Mouse (Mus musculus) spleen, postnatal 36 days (tissue): Measurements from ENCODE around the gene Setd1a.
"Not testable (repeated sequence)": the region's sequence is repeated elsewhere in the genome, so short reads cannot be mapped to it uniquely, and the experiment has no call there.

Source experiments
- DNase-seq, 2 experiments: peaks; one replicate each; pipeline ENCODE4 v3.0.0; 2022; ENCODE audit warnings: low spot score in 2 of 2, mixed read lengths in 1 of 2

Setd1a gene

DNA sequence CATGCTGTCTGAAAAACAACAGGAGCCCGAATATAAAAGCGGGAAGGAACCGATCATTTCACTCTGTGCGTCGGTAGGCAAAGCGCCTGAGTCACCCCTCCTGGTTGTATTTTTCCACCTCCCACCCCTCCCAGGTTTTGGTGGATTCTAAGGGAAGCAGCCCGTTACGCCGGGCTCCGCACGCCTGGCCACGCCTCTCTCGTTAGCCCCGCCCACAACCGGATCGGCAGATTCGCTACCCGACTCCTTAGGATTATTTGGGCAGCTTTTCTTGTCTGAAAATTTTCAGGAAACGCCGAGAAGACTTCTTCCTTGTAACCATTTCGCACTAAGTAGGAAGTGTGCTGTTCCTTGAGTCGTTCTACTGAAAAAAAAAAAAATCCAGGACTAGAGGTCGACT lies at the start of gene Setd1a:
Gene Setd1a (plus strand): TSS at position 245 of the 400 bp plus-strand sequence.
- peak; percentile 67 to 79 for DNase-seq

DNA sequence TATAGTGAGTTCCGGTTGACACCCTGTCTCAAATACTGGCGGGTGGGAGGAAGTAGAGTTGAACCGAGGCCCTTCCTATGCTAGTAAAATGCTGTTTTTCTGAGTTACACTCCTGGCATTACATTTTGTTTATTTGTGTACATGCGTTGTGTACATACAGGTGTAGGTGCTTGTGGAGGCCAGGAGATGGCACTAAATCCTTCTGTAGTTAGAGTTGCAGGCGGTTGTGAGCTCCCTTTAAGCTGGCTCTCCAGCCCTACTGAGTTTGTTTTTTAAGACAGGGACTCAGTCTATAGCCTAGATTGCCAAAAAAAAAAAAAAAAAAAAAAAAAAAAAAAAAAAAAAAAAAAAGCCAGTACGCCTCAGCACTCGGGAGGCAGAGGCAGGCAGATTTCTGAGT lies 48.6 kb upstream of the Setd1a start:
- no peak for DNase-seq

DNA sequence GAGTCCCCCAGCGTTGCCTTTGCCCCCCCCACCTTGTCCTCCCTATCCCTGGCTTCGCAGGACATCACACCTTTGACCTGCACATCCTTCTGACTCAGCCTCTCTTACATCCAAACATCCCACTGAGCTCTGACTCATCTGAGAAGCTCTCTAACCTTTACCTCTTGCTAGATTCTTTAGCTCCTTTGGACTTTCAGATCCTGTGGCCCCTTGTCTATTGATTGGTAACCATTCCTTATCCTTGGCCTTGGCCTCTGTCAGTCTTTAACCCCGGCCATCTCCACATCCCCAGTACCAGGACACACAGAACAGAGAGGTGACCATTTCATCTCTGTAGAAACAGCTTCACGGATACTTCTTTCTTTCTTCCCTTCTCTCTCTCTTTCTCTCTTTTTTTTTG lies 46.3 kb upstream of the Setd1a start:
- no peak for DNase-seq

DNA sequence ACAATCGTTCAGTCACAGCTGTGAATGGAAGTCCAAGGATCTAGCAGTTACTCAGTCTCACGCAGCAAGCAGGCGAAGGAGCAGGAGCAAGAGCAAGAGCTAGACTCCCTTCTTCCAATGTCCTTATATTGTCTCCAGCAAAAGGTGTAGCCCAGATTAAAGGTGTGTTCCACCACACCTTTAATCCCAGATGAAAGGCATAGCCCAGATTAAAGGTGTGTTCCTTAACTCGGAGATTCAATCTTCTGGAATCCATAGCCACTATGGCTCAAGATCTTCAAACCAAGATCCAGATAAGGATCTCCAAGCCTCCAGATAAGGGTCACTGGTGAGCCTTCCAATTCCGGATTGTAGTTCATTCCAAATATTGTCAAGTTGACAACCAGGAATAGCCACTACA lies 44.4 kb upstream of the Setd1a start, which contains the start of gene Ctf2:
Gene Ctf2 (minus strand): TSS at position 101 of the 400 bp plus-strand sequence.
- DNase-seq: not testable (repeated sequence)

DNA sequence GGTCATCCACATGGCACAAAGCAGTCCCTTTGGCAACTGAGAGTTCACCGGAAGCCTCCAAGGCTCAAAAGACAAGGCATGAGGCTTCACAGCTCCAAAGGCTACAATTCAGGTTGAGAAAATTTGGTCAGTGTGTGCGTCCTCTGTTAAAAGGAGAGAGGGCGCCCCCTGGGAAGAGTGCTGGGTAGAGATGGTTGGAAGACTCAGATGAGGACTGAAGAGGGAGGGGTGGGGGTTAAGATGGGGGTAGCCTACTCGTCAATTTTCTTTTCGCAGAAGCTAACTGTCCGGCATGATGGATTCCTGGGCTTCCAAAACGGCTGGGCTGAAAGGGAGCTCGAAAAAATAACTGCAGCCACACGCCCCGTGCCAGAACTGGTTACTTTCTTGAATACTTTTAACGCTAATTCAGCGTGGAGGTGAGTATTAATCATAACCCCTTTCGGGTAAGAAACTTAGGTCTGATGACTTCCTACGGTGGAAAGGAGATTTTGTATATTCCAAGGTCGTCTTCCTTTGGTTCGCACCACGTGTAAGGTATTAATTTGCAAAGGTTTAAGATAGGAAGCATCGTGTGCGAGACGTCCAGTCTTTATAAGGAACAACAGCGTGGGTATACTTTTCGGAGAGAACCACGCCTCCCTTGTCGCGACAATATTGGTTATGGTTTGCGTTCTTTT lies 32.0 kb upstream of the Setd1a start, which contains the start of gene Fbxl19:
Gene Fbxl19 (plus strand): TSS at position 178 of the 680 bp plus-strand sequence.
- peak; percentile 58 to 73 for DNase-seq

DNA sequence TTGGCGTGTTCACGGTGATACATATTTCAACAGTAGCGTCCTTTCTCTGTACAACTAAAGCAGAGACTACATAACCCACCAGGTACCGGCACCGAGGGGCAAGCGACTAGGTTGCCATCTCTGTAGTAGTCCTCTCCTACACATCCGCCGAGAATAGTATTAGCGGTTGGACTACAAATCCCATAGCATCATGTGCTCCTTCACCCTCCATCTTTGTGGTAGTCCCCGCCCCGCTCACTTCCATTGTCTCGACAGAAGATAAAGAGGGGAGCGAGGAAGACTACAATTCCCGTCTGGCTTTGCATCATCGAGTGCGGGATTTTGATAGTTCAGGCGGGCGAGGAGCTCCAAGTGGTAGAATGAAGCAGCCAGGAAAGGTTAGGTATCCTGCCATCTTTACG lies 31.2 kb upstream of the Setd1a start:
- peak; percentile 91 to 94 for DNase-seq

DNA sequence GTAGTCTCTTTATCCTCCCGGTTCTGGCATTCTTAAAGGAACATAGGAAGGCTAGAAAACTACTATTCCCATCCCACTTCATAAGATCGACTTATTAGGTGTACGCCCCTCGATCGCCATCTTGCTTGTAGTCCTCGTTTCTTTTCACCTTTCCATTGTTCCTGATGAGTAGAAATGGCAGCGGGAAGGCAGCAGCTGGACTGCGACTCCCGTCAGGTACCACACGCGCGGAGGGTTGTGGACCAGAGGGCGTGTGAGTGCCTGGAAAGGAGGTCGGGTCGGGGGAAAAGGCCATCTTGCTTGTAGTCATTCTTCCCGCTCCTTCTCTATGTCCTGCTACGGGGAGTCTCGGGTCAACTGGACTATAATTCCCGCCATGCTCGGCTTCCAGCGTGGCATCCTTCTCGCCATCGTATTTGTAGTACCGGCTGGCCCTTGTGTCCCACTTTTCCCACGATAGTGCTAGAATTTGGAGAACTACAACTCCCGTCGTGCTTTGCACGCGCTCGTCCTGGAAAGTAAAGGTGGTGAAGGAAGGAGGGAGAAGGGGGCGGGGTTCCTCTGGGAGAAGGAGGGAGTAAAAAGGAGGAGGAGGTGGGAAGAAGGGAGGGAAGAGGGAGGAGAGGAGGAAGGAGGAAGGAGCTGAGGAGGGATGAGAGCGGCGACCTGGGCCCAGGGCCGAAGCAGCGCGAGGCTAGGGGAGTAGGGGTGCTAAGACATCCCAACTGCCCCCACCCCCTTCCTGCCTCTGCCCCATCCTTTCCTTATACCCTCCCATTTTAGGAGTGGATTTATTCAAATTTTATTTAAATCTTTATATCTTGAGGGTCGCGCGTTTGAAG lies 30.6 kb upstream of the Setd1a start:
- DNase-seq: peak; percentile 75 to 83

DNA sequence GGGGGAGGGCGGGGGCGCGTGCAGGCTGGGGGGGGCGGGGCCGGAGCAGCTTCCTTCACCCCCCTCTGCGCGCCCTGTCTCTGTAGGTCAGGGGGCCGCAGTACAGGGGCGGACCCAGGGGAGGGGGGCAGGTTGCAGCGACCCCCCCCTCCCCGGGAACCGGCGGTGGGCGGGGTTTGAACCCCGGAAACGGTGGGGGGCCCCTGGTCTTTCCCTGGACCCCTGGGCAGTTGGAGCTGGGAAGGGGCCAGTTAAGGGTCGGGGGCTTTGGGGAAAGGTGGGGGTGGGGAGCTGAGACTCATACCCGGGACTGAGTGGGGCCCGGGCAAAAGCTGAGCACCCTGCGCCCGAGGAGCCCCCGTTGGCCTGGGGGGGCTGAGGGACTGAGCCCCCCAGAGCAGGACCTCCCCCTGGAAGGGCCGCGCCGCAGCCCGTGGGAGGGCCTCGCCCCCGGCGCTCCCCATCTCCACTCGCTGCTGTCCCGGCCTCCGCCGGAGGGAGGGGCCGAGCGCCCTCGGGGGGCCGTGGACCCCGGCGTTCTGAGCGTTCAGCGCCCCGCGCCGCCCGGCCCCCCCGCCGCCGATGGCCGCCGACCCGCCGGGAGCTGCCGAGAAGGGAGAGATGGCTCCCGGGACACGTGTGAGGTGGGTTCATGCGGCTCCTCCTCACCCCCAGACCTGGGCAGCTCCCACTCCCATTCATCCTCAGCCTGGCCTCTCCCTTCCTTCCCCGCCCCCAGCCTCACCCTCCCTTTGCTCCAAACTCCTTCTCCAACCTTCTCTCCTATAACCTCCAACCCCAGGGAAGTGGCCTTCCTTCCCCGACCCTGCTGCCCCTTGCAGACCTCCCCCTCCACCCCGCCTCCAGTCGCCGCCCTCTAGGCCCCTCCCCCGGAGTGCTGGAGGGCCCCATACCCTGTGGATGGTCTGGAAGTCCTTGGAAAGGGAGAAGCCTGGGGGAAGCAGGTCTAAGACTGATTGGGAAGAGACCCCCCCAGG lies 29.7 kb upstream of the Setd1a start:
- peak in 1 of 2 experiments; percentile 20 for DNase-seq

DNA sequence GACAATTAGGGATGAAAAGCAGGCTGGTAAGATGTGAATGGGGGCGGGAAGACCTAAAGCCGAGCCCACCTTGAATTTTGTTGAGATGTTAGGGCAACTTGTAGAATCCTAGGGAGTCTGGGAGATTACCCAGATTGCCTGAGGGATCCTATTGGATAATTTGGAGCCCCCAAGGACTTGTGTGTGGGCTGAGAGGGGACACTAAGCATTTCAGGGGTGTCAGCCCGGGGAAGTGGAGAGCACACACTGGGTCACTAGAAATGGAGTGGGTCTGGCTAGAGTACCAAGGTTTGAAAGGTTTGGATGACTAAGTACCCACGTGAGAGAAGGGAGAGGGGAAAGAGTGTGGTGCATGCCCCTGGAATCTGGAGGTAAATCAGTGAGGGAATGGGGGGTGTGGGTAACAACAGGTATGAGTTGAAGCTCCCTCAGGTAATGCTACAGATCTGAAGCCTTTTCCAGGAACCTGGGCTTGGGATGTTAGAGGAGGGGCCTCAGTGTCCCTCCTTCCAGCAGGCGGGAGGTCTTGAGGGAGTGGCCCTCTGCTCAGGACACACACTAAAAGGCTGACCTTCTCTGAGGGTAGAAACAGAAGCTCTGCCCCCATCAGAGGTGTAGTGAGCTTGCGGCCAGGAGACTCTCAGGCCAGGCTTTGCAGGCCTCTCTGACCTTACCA lies 28.8 kb upstream of the Setd1a start:
- DNase-seq: no peak

DNA sequence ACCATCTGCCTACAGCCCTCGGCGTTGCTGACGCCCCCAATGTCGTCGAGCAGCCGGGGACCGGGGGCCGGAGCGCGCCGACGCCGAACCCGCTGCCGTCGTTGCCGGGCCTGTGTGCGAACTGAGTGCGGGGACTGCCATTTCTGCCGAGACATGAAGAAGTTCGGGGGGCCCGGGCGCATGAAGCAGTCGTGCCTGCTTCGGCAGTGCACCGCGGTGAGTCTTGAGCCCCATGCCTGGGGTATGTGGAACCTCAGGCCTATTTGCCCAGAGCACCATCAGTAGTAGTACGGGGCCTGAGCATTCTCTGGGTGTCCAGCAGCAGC lies 28.3 kb upstream of the Setd1a start:
- no peak for DNase-seq

DNA sequence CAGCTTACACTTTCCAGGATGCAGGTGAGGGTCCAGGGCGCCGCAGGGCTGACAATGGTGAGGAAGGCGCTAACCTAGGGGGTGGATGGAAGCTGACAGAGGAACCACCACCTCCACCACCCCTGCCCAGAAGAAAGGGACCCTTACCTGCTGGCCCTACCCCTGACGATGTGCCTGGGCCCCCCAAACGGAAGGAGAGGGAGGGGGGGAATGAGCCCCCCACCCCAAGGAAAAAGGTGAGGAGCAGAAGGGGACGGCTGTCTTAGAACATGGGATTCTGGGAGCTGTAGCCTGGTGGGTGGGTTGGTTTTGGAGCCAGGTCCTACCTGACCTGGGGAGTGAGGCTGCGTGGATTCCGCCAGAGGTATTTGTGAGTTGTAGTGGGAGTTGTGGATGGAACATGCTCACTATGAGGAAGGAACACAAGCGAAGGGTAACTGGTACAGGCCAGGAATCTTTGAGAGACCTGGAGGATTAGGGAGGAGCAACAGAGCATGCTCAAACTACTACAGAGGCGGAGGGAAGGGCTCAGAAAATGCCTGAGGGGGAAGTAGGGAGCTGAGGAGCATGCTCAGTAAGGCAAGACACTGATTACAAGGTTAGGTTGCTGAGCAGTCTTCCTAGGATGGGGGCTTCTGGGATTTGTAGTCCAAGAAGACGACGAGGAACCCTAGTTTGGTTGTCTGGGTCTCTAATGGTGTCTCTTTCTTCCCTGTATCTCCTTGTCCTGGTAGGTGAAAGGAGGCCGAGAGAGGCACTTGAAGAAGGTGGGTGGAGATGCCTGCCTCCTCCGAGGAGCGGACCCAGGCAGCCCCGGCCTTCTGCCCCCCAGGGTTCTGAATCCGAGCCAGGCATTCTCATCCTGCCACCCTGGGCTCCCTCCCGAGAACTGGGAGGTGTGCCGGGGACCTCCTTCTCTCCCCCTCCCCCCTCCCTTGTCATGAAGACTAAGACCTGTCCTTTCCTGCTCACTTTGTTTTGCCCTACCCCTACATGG lies 26.0 kb upstream of the Setd1a start:
- DNase-seq: no peak

DNA sequence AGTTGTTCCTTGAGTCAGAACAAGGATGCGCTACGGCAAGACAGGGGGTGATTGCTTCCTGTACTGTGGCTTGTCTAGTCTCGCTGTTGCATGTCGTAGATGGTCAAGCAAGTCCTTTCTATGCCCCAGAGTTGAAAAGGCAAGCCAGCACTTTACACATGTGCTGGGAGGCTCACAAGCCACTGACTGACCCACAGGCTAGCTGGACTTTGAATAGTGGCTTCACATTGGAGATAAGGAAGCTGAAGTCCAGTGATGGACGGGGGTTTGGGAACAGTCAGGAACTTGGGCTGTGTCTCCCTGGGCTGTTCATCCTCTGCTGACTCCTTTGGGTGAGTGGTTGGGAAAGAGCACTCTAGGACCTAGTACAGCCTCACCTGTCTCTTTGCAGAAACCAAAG lies 24.9 kb upstream of the Setd1a start:
- no peak for DNase-seq

DNA sequence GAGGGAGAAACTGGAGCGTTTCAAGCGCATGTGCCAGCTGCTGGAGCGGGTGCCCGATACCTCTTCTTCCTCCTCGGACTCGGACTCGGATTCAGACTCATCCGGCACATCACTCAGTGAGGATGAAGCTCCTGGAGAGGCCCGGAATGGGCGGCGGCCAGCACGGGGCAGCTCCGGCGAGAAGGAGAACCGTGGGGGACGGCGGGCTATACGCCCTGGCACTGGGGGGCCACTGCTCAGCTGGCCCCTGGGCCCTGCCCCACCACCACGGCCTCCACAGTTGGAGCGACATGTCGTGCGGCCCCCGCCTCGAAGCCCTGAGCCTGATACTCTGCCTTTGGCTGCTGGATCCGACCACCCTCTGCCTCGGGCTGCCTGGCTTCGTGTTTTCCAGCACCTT lies 24.4 kb upstream of the Setd1a start:
- no peak for DNase-seq

DNA sequence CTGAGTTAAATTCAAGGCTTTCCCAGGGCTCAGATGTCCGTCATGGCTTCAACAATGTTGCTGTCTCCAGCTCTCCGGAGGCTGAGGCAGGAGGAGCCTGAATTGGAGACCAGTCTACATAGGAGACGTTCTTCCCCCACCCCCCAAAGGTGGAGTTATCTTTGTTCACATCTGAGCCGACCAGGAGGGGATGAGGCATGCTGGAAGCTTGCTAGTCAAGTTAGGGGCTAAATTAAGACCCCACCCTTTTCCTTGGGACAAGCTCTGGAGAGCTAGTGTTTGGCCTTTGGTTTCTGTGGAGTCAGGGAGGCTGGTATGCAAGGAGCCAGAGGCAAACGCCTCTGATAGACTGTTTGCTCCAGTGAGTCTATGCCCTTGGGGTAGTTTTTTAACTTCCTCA lies 23.3 kb upstream of the Setd1a start:
- DNase-seq: no peak

DNA sequence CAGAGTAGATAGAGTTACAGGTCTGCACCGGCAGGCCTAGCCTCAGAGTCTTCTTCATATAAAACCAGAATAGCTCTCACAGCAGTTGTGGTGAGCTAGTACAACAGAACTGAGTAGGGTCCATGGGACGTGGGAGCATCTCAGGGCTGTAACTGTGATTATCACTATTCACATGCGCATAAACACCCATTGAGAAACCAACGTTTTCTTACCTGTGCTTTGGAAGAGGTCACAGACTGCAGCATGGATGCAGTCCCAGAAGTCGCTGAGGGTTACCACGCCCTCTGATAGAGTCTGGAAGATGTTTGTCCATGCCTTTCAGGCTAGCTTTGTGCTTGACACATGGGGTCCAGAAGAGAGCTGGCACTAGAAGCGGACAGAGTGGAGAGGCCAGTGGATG lies 22.7 kb upstream of the Setd1a start:
- DNase-seq: no peak

DNA sequence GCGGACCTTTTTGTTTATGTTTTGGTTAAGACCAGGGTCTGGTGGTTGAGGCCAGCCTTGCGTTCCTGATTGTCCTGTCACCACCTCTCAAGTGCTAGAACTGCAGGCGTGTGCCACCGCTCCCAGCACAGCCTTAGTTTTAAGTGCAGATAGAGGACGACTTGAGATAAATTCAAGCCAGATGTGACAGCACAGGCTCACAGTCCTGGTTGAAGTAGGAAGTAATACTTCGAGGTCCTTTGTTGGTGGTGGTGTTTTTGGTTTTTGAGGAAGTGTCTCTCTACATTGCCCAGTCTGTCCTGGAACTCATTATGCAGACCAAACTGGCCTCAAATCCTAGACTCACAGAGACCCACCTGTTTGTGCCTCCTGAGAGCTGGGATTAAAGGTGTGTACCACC lies 16.8 kb upstream of the Setd1a start:
- peak in 1 of 2 experiments; percentile 26 for DNase-seq

DNA sequence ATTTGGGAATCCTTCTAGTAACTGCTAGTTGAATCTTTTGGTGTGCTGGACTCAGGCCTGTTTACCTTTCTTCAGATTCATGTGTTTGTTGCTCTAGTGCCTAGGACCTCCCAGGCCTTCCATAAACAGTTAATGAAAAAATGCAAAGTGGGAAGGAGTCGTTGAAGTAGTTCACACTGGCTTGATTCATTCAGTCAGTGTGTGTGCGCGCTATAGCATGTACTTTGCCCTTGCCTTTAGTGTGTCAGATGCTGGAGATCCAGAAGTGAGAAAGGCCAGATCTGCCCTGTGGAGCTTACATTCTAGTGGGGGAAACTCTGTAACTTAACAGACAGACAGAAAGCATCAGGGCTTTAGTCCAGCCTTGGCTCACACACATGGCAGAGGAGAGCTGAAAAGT lies 16.0 kb upstream of the Setd1a start:
- DNase-seq: no peak

DNA sequence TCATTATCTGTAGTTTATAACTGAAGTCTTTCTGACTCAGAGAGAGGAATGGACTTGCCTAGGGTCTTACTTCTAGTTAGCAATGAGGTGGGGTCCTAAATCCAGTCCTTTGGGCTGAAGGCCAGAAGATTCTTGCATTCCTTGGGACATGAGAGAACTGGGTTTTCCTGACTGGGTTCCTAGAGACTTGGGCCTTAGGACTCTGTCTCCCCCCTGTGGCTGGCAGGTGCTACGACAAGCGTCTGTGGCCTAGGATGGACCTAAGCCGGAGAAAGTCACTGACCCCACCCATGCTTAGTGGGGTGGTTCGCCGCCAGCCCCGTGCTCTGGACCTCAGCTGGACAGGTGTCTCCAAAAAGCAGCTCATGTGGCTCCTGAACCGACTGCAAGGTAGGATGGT lies 15.4 kb upstream of the Setd1a start:
- DNase-seq: peak; percentile 53 to 61

DNA sequence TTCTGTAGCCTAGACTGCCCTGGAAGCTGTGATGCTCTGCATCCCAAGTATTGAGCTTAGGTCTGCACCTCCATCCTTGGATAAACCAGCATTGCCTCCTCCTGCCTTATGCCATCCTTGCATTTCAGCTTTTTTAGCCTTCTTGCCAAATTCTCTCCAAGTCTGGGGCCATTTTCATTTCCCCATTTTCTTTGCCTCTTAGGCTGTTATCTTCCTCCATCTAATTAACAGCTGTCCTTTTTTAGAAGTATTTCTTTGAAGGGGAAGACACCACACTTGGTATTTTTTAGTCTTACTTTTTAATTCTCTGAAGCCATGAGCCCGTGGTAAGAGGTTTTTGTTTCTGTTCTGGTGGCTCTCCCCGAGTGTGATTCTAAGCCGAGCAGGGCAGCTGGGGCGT lies 12.8 kb upstream of the Setd1a start:
- DNase-seq: no peak

DNA sequence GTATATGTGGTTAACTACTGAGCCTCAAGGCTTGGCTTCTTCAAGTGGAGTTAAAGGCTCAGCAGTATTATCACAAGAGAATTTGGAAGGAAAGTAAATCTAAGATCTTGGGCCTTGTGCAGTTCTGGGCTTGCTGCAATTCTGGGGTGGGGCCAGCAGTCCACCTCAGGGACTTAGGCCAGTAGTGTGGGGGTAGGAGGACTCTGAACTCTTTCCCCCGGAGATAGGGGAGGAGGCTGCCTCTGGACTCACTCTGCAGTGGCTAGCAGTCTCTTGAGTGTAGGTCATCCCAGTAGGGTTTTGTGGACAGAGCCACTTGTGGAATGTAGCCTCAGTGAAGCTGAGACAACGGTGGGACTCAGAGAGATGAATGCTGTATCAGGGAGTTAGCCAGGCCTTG lies 10.7 kb upstream of the Setd1a start:
- DNase-seq: no peak
